Mouse (Mus musculus) bone marrow, adult 2 months (tissue): ENCODE results near the gene Ivns1abp.

ENCODE experiments used
- CTCF ChIP-seq: fragments of 200-500 bp; IDR thresholded peaks from 2 replicates; pipeline ENCODE4 v1.5.1; 2011; ENCODE audit warnings: low read length, control low read depth; ENCODE audit not compliant: control insufficient read depth, insufficient read depth
- POLR2A ChIP-seq: fragments of 200-500 bp; IDR thresholded peaks from 2 replicates; pipeline ENCODE4 v1.6.1; 2011; ENCODE audit warnings: low read depth, mild to moderate bottlenecking, control low read depth, low read length, borderline replicate concordance; ENCODE audit not compliant: control insufficient read depth

GRCm38 (mm10) chr1:151338941-151339340 is 5.3 kb upstream of the Ivns1abp start:
- TF ChIP-seq POLR2A (no peak), CTCF (no peak)
